Mouse (Mus musculus) testis, adult 2 months (tissue): ENCODE measurements around the gene Hs6st1.

Experiments
- CTCF ChIP-seq: fragments of 200-500 bp; IDR thresholded peaks from 2 replicates; pipeline ENCODE4 v1.5.1; 2012; ENCODE audit warnings: low read depth, mild to moderate bottlenecking, inconsistent platforms, low read length, moderate library complexity; ENCODE audit not compliant: control insufficient read depth, insufficient read depth, insufficient replicate concordance
- POLR2A ChIP-seq: fragments of 200-500 bp; IDR thresholded peaks from 2 replicates; pipeline ENCODE4 v1.6.1; 2012; ENCODE audit warnings: low read depth, mild to moderate bottlenecking, inconsistent platforms, low read length, moderate library complexity; ENCODE audit not compliant: control insufficient read depth

DNA sequence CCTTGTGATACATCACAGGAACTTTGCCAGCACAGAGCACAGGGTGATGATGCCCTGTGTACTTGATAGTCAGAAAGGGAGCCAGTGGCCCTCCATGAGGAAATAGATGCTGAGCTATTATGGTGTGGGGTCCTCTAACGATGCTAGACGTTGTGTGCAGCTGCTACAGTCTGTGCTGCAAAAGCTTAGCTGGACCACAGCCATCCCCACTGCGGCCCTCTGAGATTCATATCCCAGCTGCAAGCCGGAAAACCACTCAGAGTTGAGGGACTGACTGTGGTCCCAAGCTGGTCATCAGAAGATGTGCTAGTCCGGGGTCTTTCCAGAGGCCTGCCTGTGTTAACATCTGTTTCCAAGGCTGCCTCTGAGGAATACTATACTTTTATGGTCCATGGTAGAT is 12.8 kb downstream of the Hs6st1 start:
- TF ChIP-seq POLR2A (no peak), CTCF (no peak)
